Mouse (Mus musculus) liver, embryonic 14.5 days (tissue): ENCODE data around the gene Thap8.

Experiments used
- CTCF ChIP-seq: IDR thresholded peaks from 2 replicates; pipeline ENCODE4 v1.5.1; 2016; ENCODE audit warnings: antibody characterized with exemption, low read depth, control low read depth
- EP300 ChIP-seq: IDR thresholded peaks from 2 replicates; pipeline ENCODE4 v1.6.1; 2016; ENCODE audit warnings: antibody characterized with exemption, low read depth

DNA sequence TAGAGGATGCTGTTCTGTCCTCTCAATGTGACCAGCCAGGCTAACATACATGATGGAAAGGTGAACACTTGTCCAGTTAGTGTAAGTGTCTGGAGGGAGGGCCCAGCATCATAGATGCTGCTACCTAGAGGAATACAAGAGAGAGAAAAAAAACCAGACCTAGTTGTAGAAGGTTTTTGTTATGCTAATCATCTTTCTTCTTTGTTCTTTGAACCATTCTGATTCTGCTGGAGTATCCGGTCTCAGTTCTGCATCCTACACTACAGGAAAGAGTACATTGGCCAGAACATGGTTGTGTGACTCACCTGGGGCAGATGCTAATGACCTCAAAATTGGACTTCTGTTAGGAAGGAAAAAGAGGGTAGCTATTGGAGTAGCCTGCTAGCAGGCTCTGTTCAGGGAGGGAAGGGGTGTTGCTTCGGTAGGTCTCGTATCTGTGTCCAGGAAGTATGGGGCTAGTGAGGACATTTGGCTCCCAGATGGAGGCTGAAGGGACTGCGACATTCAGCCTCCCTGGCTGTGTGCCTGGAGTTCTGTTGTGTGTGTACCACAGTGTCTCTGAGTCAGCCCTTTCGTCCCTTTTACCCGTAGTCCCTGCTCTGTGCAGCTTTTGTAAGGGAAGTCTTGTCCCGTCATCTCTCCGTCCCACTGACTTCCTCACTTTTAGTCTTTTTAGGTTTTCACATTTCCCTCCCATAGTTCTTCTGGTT lies 7.0 kb downstream of the Thap8 start:
- TF ChIP-seq CTCF = no peak
- TF ChIP-seq EP300 = no peak
